Mouse (Mus musculus) midbrain, embryonic 10.5 days (tissue): Measurements from ENCODE around the gene Fkbp10. TPM values are rescaled to one million over a fixed set of nuclear protein-coding genes. Genes with fewer than 3 reads are reported as not detected.

Source experiments
- DNase-seq: peaks from one replicate; pipeline ENCODE4 v3.0.0-alpha.2; 2017; ENCODE audit warnings: low spot score
- H3K27ac ChIP-seq: fragments of 300-500 bp; sonication (generic); replicated peaks from 2 replicates; pipeline ENCODE4 v1.5.1; 2016; ENCODE audit warnings: mild to moderate bottlenecking
- H3K27me3 ChIP-seq: fragments of 300-500 bp; sonication (generic); 2 replicates; pipeline ENCODE4 v1.6.1; 2016; ENCODE audit warnings: low read depth, mild to moderate bottlenecking; ENCODE audit not compliant: poor library complexity, severe bottlenecking
- H3K36me3 ChIP-seq: fragments of 300-500 bp; sonication (generic); 2 replicates; pipeline ENCODE4 v1.6.1; 2016; ENCODE audit warnings: mild to moderate bottlenecking, moderate library complexity
- H3K4me1 ChIP-seq: fragments of 300-500 bp; sonication (generic); 2 replicates; pipeline ENCODE4 v1.6.1; 2016
- H3K4me3 ChIP-seq: fragments of 300-500 bp; sonication (generic); 2 replicates; pipeline ENCODE4 v1.5.1; 2016; ENCODE audit warnings: mild to moderate bottlenecking, moderate library complexity
- H3K9me3 ChIP-seq: fragments of 300-500 bp; sonication (generic); replicated peaks from 2 replicates; pipeline ENCODE4 v1.6.1; 2016; ENCODE audit warnings: mild to moderate bottlenecking
- WGBS: fragments of 180-500 bp; shearing (Covaris S2); methylation state at CpG from one replicate; pipeline ENCODE4 v1.1.7; 2016; 5-methylcytosine and 5-hydroxymethylcytosine counted together
- polyA plus RNA-seq: library from polyadenylated mRNA; unstranded; fragments of >200 nt; fragmentation: Nextera tagmentation; extraction: Ambion mirVana; gene quantifications from 2 replicates; pipeline ENCODE4 v1.2.1, GENCODE M21; 2016

The Fkbp10 gene
- polyA plus RNA-seq, 1 experiment from 2014 or later = 44.6 TPM

DNA sequence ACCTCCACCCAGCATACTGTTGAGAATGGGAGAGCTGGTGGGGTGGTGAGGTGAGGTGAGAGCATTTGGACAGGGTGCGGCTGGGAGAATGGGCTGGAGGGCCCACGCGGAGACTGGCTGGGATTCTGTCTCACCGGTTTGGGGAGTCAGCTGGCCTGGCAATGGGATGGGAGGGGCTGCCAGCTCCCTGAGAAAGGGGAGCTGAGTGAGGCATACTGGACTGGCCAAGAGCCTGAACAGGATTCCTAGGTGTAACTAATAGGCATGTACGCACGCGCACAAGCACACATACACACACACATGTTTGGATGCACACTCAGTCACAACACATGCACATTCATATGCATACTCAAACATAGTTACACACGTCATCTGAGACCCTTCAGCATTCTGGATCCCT, 9.2 kb upstream of the Fkbp10 start:
- H3K27ac ChIP-seq = no peak overlapping the region
- peaks cover 8% of the 10 kb centered on the region for H3K36me3 ChIP-seq
- 83% methylated on average over 8 of the region's 8 CpGs for WGBS
- H3K27me3 ChIP-seq = no peaks in the 10 kb centered on the region
- H3K4me1 ChIP-seq = peaks cover 19% of the 10 kb centered on the region
- no peaks in the 10 kb centered on the region for H3K9me3 ChIP-seq
- DNase-seq = no peak
- H3K4me3 ChIP-seq = no peak overlapping the region

GRCm38 (mm10) chr11:100406995-100407705, 8.3 kb upstream of the Fkbp10 start:
- Histone ChIP-seq H3K36me3 (peaks cover 8% of the 10 kb centered on the region), H3K9me3 (no peaks in the 10 kb centered on the region), H3K27me3 (no peaks in the 10 kb centered on the region), H3K4me3 (no peak overlapping the region), H3K27ac (no peak overlapping the region), H3K4me1 (peaks cover 22% of the 10 kb centered on the region)
- 93% methylated on average over 5 of the region's 5 CpGs for WGBS
- DNase-seq = no peak

GRCm38 (mm10) chr11:100408076-100408834, 7.2 kb upstream of the Fkbp10 start:
- no peaks in the 10 kb centered on the region for H3K9me3 ChIP-seq
- no peak overlapping the region for H3K4me3 ChIP-seq
- 46% methylated on average over 10 of the region's 10 CpGs for WGBS
- no peak overlapping the region for H3K27ac ChIP-seq
- peaks cover 8% of the 10 kb centered on the region for H3K36me3 ChIP-seq
- peak; percentile 53 for DNase-seq
- peaks cover 6% of the 10 kb centered on the region for H3K27me3 ChIP-seq
- peaks cover 25% of the 10 kb centered on the region for H3K4me1 ChIP-seq

DNA sequence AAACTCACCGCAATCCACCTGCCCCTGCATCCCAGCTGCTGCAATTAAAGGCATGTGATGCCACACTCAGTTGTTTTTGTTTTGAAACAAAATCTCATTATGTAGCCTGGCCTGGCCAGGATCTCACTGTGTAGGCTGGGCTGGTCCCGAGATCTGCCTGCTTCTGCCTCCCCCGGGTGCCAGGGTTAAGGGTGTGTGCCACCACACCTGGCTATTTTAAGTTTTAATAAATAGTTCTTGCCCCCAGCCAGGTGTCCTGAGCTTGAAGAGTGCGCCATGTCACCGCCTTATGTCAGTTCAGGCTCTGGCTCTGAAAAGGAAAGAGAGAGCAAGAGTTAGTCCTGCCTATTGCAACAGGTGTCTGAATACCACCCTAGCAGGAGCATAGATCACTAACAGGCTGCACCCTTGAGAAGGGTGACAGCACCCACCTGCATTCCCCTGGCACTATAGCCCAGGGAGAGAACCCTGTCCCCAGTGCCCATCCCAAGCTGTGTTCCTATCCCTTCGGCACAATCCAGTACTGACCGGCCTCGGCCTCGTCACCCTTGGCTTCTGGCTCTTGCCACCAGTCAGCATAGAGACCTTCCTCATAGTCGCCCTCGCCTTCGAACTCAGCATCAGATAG, 6.5 kb upstream of the Fkbp10 start:
- no peaks in the 10 kb centered on the region for H3K9me3 ChIP-seq
- no peak for DNase-seq
- H3K27ac ChIP-seq = no peak overlapping the region
- H3K27me3 ChIP-seq = peaks cover 13% of the 10 kb centered on the region
- peaks cover 27% of the 10 kb centered on the region for H3K4me1 ChIP-seq
- H3K36me3 ChIP-seq = peaks cover 8% of the 10 kb centered on the region
- WGBS = 92% methylated on average over 12 of the region's 12 CpGs
- no peak overlapping the region for H3K4me3 ChIP-seq

DNA sequence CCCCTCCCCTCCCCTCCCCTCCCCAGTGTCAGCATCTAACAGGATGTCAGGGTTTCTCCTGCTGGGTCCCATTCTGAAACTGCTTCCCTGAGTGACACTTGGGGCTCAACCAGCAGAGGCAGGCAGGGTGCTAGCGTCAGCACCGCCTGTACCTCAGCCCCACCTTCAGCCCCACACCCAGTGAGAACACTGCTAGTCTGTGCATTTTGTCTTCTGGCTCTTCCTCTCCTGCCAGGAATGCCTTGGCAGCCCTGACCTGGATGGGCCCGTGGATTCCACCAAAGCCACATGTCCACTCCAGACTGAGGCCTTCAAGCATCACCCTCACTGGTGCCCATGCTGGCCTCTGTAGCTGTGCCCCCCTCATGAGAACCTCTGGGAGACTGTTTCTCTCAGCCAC, 5.8 kb upstream of the Fkbp10 start:
- H3K4me1 ChIP-seq = peaks cover 34% of the 10 kb centered on the region
- peaks cover 8% of the 10 kb centered on the region for H3K36me3 ChIP-seq
- no peak overlapping the region for H3K4me3 ChIP-seq
- no peak overlapping the region for H3K27ac ChIP-seq
- no peak for DNase-seq
- 91% methylated on average over 3 of the region's 3 CpGs for WGBS
- H3K9me3 ChIP-seq = no peaks in the 10 kb centered on the region
- peaks cover 20% of the 10 kb centered on the region for H3K27me3 ChIP-seq

GRCm38 (mm10) chr11:100411736-100412135, 3.8 kb upstream of the Fkbp10 start:
- Histone ChIP-seq H3K36me3 (peaks cover 8% of the 10 kb centered on the region), H3K4me1 (peaks cover 51% of the 10 kb centered on the region), H3K4me3 (no peak overlapping the region), H3K9me3 (no peaks in the 10 kb centered on the region), H3K27me3 (peaks cover 41% of the 10 kb centered on the region), H3K27ac (no peak overlapping the region)
- WGBS = 87% methylated on average over 11 of the region's 11 CpGs
- DNase-seq = no peak

DNA sequence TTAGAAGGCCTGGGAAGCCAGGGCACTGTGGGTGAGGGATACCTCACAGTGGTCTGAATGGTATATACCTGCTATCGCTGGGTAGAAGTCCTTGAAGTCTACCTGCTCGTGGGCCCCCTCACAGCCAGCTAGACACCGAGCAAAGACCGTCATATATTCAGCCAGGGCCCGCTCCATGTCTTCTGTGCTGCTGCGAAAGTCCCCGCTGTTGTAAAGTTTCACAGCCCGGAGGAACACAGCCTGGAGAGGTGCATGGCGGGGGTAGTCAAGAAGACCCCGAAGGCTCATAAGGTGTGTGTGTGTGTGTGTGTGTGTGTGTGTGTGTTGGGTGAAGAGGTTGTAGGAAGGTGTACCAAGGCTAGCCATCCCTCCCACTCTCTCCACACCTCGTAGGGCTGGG, 2.0 kb upstream of the Fkbp10 start:
- no peaks in the 10 kb centered on the region for H3K9me3 ChIP-seq
- peaks cover 48% of the 10 kb centered on the region for H3K27me3 ChIP-seq
- 77% methylated on average over 11 of the region's 11 CpGs for whole genome bisulfite sequencing
- DNase-seq = no peak
- H3K4me3 ChIP-seq = peak overlapping the region; percentile 77
- H3K27ac ChIP-seq = peak overlapping the region; percentile 90; the same call in 1 of the 2 replicates
- H3K4me1 ChIP-seq = peaks cover 47% of the 10 kb centered on the region
- peaks cover 8% of the 10 kb centered on the region for H3K36me3 ChIP-seq

- Histone ChIP-seq H3K27me3 (peaks cover 48% of the 10 kb centered on the region), H3K4me1 (peaks cover 47% of the 10 kb centered on the region)
These were observed 1.2 kb upstream of the Fkbp10 start, which contains the start of gene P3h4 for GRCm38 (mm10) chr11:100414021-100414913. TSS of gene P3h4 (minus strand) at chr11:100414836.

DNA sequence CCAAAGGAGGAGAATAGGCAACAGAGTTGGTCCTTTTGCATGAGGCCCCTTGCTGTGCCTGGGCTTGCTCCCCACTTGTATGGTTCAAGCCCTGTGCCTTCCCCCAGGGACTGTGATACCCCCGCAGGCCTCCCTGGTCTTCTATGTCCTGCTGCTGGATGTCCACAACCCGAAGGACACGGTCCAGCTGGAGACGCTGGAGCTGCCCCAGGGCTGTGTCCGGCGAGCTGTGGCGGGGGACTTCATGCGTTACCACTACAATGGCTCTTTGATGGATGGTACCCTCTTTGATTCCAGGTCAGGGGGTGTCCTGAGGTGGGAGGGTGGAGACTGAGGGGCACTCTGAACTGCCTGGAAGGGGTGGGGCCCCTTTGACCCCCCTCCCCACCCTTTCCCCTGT, 6.0 kb downstream of the Fkbp10 start:
- H3K9me3 ChIP-seq = no peaks in the 10 kb centered on the region
- H3K4me1 ChIP-seq = peaks cover 11% of the 10 kb centered on the region
- H3K36me3 ChIP-seq = peaks cover 4% of the 10 kb centered on the region; the same call in 1 of the 2 replicates
- H3K27ac ChIP-seq = peak overlapping the region; percentile 23; the same call in 1 of the 2 replicates
- H3K4me3 ChIP-seq = no peak overlapping the region
- 64% methylated on average over 8 of the region's 8 CpGs for WGBS
- peaks cover 9% of the 10 kb centered on the region for H3K27me3 ChIP-seq
- DNase-seq = no peak

More at GRCm38 (mm10) chr11:100414021-100414913, 1.2 kb upstream of the Fkbp10 start, which contains the start of gene P3h4:
- Histone ChIP-seq H3K36me3 (peaks cover 1% of the 10 kb centered on the region; the same call in 1 of the 2 replicates), H3K4me3 (peak within 1 kb of the TSS; percentile 77), H3K9me3 (no peaks in the 10 kb centered on the region), H3K27ac (peak within 1 kb of the TSS; percentile 90)
- peak; percentile 90 for DNase-seq
- 1% methylated on average over 93 of the region's 93 CpGs for WGBS

GRCm38 (mm10) chr11:100423836-100424235, 8.3 kb downstream of the Fkbp10 start:
- no peak overlapping the region for H3K27ac ChIP-seq
- no peak for DNase-seq
- no peaks in the 10 kb centered on the region for H3K27me3 ChIP-seq
- no peak overlapping the region for H3K4me3 ChIP-seq
- 92% methylated on average over 7 of the region's 7 CpGs for WGBS
- peaks cover 8% of the 10 kb centered on the region for H3K36me3 ChIP-seq
- H3K4me1 ChIP-seq = peaks cover 11% of the 10 kb centered on the region
- H3K9me3 ChIP-seq = no peaks in the 10 kb centered on the region

DNA sequence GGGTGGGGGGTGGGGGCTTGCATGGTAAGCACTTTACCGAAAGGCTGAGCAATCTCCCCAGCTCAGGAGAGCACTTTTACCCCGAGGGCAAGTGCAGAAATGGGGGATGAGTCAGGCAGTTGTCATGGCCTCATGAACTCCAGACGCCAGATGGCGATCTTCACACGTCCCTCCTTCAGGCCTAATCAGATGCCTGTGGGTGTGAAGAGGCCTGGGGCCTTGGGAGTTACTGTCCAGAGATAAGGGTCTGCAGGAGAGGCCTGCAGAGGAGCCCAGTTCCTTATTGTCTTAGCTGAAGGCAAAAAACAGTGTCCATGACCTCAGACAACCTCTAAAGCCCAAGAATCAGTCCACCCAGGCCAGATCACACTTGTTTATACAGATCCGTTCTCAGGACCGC, 10.4 kb downstream of the Fkbp10 start:
- Histone ChIP-seq H3K27me3 (no peaks in the 10 kb centered on the region), H3K27ac (no peak overlapping the region), H3K36me3 (peaks cover 28% of the 10 kb centered on the region), H3K4me1 (peaks cover 11% of the 10 kb centered on the region), H3K4me3 (no peak overlapping the region), H3K9me3 (no peaks in the 10 kb centered on the region)
- 35% methylated on average over 7 of the region's 7 CpGs for WGBS
- peak; percentile 60 for DNase-seq

DNA sequence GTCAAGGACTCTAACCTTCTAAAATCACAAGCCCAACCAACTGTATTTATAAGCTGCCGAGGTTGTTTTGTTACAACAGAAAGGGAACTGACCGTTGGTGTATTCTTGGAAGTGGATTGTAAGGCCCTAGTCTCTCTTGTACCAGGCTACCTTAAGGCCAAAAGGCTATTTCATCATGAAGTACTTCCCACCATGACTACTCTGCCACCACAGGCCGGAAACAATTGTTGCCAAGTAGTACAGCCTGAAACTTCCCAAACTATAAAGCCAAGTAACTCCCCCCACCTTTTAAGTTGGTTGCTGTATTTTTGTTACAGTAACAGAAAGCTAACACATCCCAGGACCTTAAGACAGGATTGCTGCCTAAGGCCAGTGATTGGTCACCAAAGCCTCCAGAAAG, 11.3 kb downstream of the Fkbp10 start:
- no peaks in the 10 kb centered on the region for H3K27me3 ChIP-seq
- no peak overlapping the region for H3K27ac ChIP-seq
- H3K36me3 ChIP-seq = peaks cover 36% of the 10 kb centered on the region
- WGBS = 88% methylated on average over 3 of the region's 3 CpGs
- no peak overlapping the region for H3K4me3 ChIP-seq
- DNase-seq = no peak
- H3K9me3 ChIP-seq = no peaks in the 10 kb centered on the region
- H3K4me1 ChIP-seq = peaks cover under 1% of the 10 kb centered on the region; the same call in 1 of the 2 replicates
